Mouse (Mus musculus) gastrocnemius, adult 2 months (tissue): ENCODE data around the gene Rsbn1l. TPM values are rescaled to one million over a fixed set of nuclear protein-coding genes. Genes with fewer than 3 reads are reported as not detected.

Source experiments
- DNase-seq: peaks from one replicate; pipeline ENCODE4 v3.0.0; 2022
- H3K27ac ChIP-seq: fragments of 200-600 bp; 2 replicates; pipeline ENCODE4 v1.8.1; 2022; ENCODE audit warnings: mild to moderate bottlenecking
- H3K4me3 ChIP-seq: fragments of 200-600 bp; 2 replicates; pipeline ENCODE4 v1.8.1; 2022; ENCODE audit warnings: mild to moderate bottlenecking, moderate library complexity
- CTCF ChIP-seq: fragments of 200-600 bp; IDR thresholded peaks from 2 replicates; pipeline ENCODE4 v1.8.1; 2022; ENCODE audit warnings: antibody characterized with exemption, mild to moderate bottlenecking, moderate library complexity
- intact Hi-C: fragments of 180-260 bp; cut with DNase I; formaldehyde crosslinking; loops from one replicate; pipeline ENCODE4 v1.15.1; 2025
- long read RNA-seq, 2 experiments: library from polyadenylated mRNA; stranded (forward); transcript quantifications; one replicate each; pipeline ENCODE4 v2.0.0; 2021
- total RNA-seq, 2 experiments: library from RNA; stranded (reverse); gene quantifications; 2 replicates each; pipeline ENCODE4 v1.2.3; 2021

The Rsbn1l gene
- total RNA-seq = 1 to 10 TPM; 9.2 to 9.9 TPM
- long read RNA-seq, experiment 1, full-length matches to known transcripts = 2 of 7 reads
- long read RNA-seq, experiment 1, partial matches to known transcripts = 1 of 7 reads
- long read RNA-seq, experiment 1, other reads (novel, unspliced or antisense) = 4 of 7 reads
- long read RNA-seq, experiment 2, partial matches to known transcripts = 1 of 2 reads
- long read RNA-seq, experiment 2, other reads (novel, unspliced or antisense) = 1 of 2 reads

GRCm38 (mm10) chr5:20956298-20956697, at the start of gene Rsbn1l:
TSS of gene Rsbn1l (minus strand) at chr5:20956398.
- intact Hi-C loops = no loop called here
- no peak within 1 kb of the TSS for H3K27ac ChIP-seq
- H3K4me3 ChIP-seq = no peak within 1 kb of the TSS
- DNase-seq = no peak
- no peak for TF ChIP-seq CTCF

- H3K4me3 ChIP-seq = no peak overlapping the region
- intact Hi-C loops = no loop called here
- TF ChIP-seq CTCF = no peak
- DNase-seq = no peak
- H3K27ac ChIP-seq = no peak overlapping the region
Observed at GRCm38 (mm10) chr5:21002723-21003122, 46.5 kb upstream of the Rsbn1l start.

- TF ChIP-seq CTCF = no peak
- intact Hi-C loops = no loop called here
- Histone ChIP-seq H3K4me3 (no peak overlapping the region), H3K27ac (no peak overlapping the region)
- no peak for DNase-seq
Observed at GRCm38 (mm10) chr5:21001622-21002315, 45.6 kb upstream of the Rsbn1l start.

- Histone ChIP-seq H3K27ac (no peak overlapping the region), H3K4me3 (no peak overlapping the region)
- DNase-seq = no peak
- intact Hi-C loops = no loop called here
- no peak for TF ChIP-seq CTCF
Observed at GRCm38 (mm10) chr5:20998427-20998826, 42.2 kb upstream of the Rsbn1l start.

- Histone ChIP-seq H3K4me3 (no peak overlapping the region), H3K27ac (no peak overlapping the region)
- no peak for TF ChIP-seq CTCF
- DNase-seq = no peak
- intact Hi-C loops = no loop called here
Observed at GRCm38 (mm10) chr5:20997555-20997954, 41.4 kb upstream of the Rsbn1l start.

GRCm38 (mm10) chr5:20990062-20990809, 34.0 kb upstream of the Rsbn1l start:
- Histone ChIP-seq H3K4me3 (no peak overlapping the region), H3K27ac (no peak overlapping the region)
- intact Hi-C loops = no loop called here
- no peak for TF ChIP-seq CTCF
- DNase-seq = no peak

GRCm38 (mm10) chr5:20986271-20986670, 30.1 kb upstream of the Rsbn1l start:
- Histone ChIP-seq H3K4me3 (no peak overlapping the region), H3K27ac (no peak overlapping the region)
- intact Hi-C loops = no loop called here
- DNase-seq = no peak
- no peak for TF ChIP-seq CTCF

GRCm38 (mm10) chr5:20983505-20983904, 27.3 kb upstream of the Rsbn1l start:
- intact Hi-C loops = no loop called here

GRCm38 (mm10) chr5:20974690-20975089, 18.5 kb upstream of the Rsbn1l start:
- no peak for DNase-seq
- intact Hi-C loops = no loop called here
- no peak overlapping the region for H3K27ac ChIP-seq
- no peak for TF ChIP-seq CTCF
- no peak overlapping the region for H3K4me3 ChIP-seq

More at GRCm38 (mm10) chr5:20983505-20983904, 27.3 kb upstream of the Rsbn1l start:
- no peak for DNase-seq
- Histone ChIP-seq H3K4me3 (no peak overlapping the region), H3K27ac (no peak overlapping the region)
- no peak for TF ChIP-seq CTCF

GRCm38 (mm10) chr5:20973999-20974398, 17.8 kb upstream of the Rsbn1l start:
- intact Hi-C loops = no loop called here
- no peak for DNase-seq
- no peak overlapping the region for H3K4me3 ChIP-seq
- H3K27ac ChIP-seq = no peak overlapping the region
- TF ChIP-seq CTCF = no peak

- DNase-seq = no peak
- intact Hi-C loops = no loop called here
- no peak overlapping the region for H3K27ac ChIP-seq
- no peak for TF ChIP-seq CTCF
- H3K4me3 ChIP-seq = no peak overlapping the region
Observed at GRCm38 (mm10) chr5:20973069-20973468, 16.9 kb upstream of the Rsbn1l start.

GRCm38 (mm10) chr5:20968963-20969362, 12.8 kb upstream of the Rsbn1l start:
- Histone ChIP-seq H3K4me3 (peak overlapping the region; percentile 2; the same call in 1 of the 2 replicates), H3K27ac (peak overlapping the region; percentile 44; the same call in 1 of the 2 replicates)
- peak; percentile 70 for TF ChIP-seq CTCF
- peak; percentile 77 for DNase-seq
- intact Hi-C loops = loop anchor here (2.0 to 10.0 kb wide), 3 partner anchors 56 to 244 kb away; no protein-coding TSS in a partner anchor

- intact Hi-C loops = loop anchor here (2.0 to 10.0 kb wide), 3 partner anchors 56 to 244 kb away; no protein-coding TSS in a partner anchor
- no peak for DNase-seq
- Histone ChIP-seq H3K4me3 (peak overlapping the region; percentile 2; the same call in 1 of the 2 replicates), H3K27ac (peak overlapping the region; percentile 44; the same call in 1 of the 2 replicates)
- TF ChIP-seq CTCF = no peak
Observed at GRCm38 (mm10) chr5:20968493-20968892, 12.3 kb upstream of the Rsbn1l start.
